In genomic region chr17:74860180-74860993, GRCm38 (mm10) we compare ENCODE assay signal across 22 mouse cellular contexts.
DNase-seq lines count a peak whose midpoint lies in the region; ATAC-seq and TF ChIP-seq lines count a peak whose summit lies in the region.
"Had no signal": no experiment of that assay in that cellular context is flagged by ENCODE, and none has a peak within 500 bp of the region (broad histone marks: within the 10 kb centered on the region; RNA-seq: fewer than 3 reads in every experiment).

No protein-coding gene starts in this region.

- peak; percentile 14 for DNase-seq in heart, adult 11 months
- no peak for DNase-seq in heart, postnatal 10 days
- DNase-seq in lung, embryonic 14.5 days = peak; percentile 30
- DNase-seq in lung, postnatal 10 days = no peak
- no peak for DNase-seq in embryonic facial prominence, embryonic 10.5 days (ENCODE audit: low spot score)
- peak; percentile 61 for DNase-seq in retina, embryonic 14.5 days (ENCODE audit: low spot score)
- DNase-seq in left cerebral cortex, postnatal 10 days (ENCODE audit: extremely low spot score in 1 of 2, low spot score in 2 of 2) = no peak
- DNase-seq: adrenal gland, adult 2 months; adrenal gland, postnatal 25 days; cerebellum, adult 9-10 months; cerebellum, postnatal 25 days; gastrocnemius, postnatal 10 days; heart, adult 2 months; heart, postnatal 4 days; kidney, adult 11 months had no signal

- no peaks in the 10 kb centered on the region for H3K4me1 ChIP-seq in lung, embryonic 14.5 days (ENCODE audit: insufficient read depth)
- peaks cover 24% of the 10 kb centered on the region for H3K4me1 ChIP-seq in embryonic facial prominence, embryonic 10.5 days
- H3K4me1 ChIP-seq: embryonic facial prominence, embryonic 15.5 days; forebrain, embryonic 15.5 days; hindbrain, embryonic 13.5 days had no signal

- WGBS in lung, embryonic 14.5 days = 38% methylated on average over 17 of the region's 17 CpGs
- 62% methylated on average over 17 of the region's 17 CpGs for whole genome bisulfite sequencing in embryonic facial prominence, embryonic 10.5 days

- no peaks in the 10 kb centered on the region for H3K36me3 ChIP-seq in lung, embryonic 14.5 days (ENCODE audit: insufficient read depth)
- H3K36me3 ChIP-seq in embryonic facial prominence, embryonic 10.5 days (replicated peaks) = 0 out of 2 replicates have a peak, but pooled peaks cover 13% of the 10 kb centered on the region
- H3K36me3 ChIP-seq: embryonic facial prominence, embryonic 15.5 days; forebrain, embryonic 10.5 days; forebrain, embryonic 15.5 days; hindbrain, embryonic 13.5 days had no signal

- H3K4me3 ChIP-seq in lung, embryonic 14.5 days (ENCODE audit: low read depth, low read length) = no peak overlapping the region
- no peak overlapping the region for H3K4me3 ChIP-seq in embryonic facial prominence, embryonic 10.5 days
- H3K4me3 ChIP-seq: embryonic facial prominence, embryonic 15.5 days; erythroblast, embryonic 14.5 days; forebrain, embryonic 10.5 days; forebrain, embryonic 15.5 days; heart, adult 2 months; hindbrain, embryonic 13.5 days had no signal

- H3K9ac ChIP-seq in lung, embryonic 14.5 days = no peak overlapping the region
- H3K9ac ChIP-seq: embryonic facial prominence, embryonic 15.5 days; forebrain, embryonic 15.5 days; hindbrain, embryonic 13.5 days had no signal

- H3K27ac ChIP-seq in lung, embryonic 14.5 days (ENCODE audit: low read depth) = no peak overlapping the region
- H3K27ac ChIP-seq in embryonic facial prominence, embryonic 10.5 days (replicated peaks) = peak overlapping the region; percentile 16; the same call in 1 of the 2 replicates
- H3K27ac ChIP-seq: embryonic facial prominence, embryonic 15.5 days; forebrain, embryonic 10.5 days; forebrain, embryonic 15.5 days; heart, adult 2 months; hindbrain, embryonic 13.5 days had no signal

- no peak for TF ChIP-seq CTCF in lung, embryonic 14.5 days (IDR thresholded peaks at IDR 0.05; ENCODE audit: low read depth)

- no peak for ATAC-seq in lung, embryonic 14.5 days (ENCODE audit: insufficient read depth)
- ATAC-seq: forebrain, embryonic 15.5 days had no signal

- no peak overlapping the region for H3K4me2 ChIP-seq in lung, embryonic 14.5 days
- H3K4me2 ChIP-seq: embryonic facial prominence, embryonic 15.5 days; forebrain, embryonic 15.5 days; heart, embryonic 11.5 days; hindbrain, embryonic 13.5 days had no signal

- no peaks in the 10 kb centered on the region for H3K9me3 ChIP-seq in lung, embryonic 14.5 days (ENCODE audit: low read depth, low read length)
- no peaks in the 10 kb centered on the region for H3K9me3 ChIP-seq in embryonic facial prominence, embryonic 10.5 days
- H3K9me3 ChIP-seq: embryonic facial prominence, embryonic 15.5 days; forebrain, embryonic 10.5 days; forebrain, embryonic 15.5 days; hindbrain, embryonic 13.5 days had no signal

- H3K27me3 ChIP-seq in lung, embryonic 14.5 days (ENCODE audit: insufficient read depth, low read length) = no peaks in the 10 kb centered on the region
- H3K27me3 ChIP-seq in embryonic facial prominence, embryonic 10.5 days (replicated peaks; ENCODE audit: low read depth, poor library complexity, severe bottlenecking) = no peaks in the 10 kb centered on the region
- H3K27me3 ChIP-seq: CH12.LX; embryonic facial prominence, embryonic 15.5 days; forebrain, embryonic 15.5 days; hindbrain, embryonic 13.5 days had no signal

- intact Hi-C loops in heart, postnatal 10 days (cut with DNase I) = no loop called here
- intact Hi-C loops in left cerebral cortex, postnatal 10 days (cut with DNase I) = no loop called here

Comparison
In these comparisons a context has a peak if more than half of its experiments do, and no peak if none do; other contexts are left out.
1. DNase-seq: peak in heart, adult 11 months (single experiment), lung, embryonic 14.5 days (single experiment) and retina, embryonic 14.5 days (single experiment); none in heart, postnatal 10 days (0 of 2), lung, postnatal 10 days (single experiment), embryonic facial prominence, embryonic 10.5 days (single experiment) and left cerebral cortex, postnatal 10 days (0 of 2).